Mouse (Mus musculus) liver, postnatal 0 days (tissue): Measurements from ENCODE around the gene Srp68. TPM values are rescaled to one million over a fixed set of nuclear protein-coding genes. Genes with fewer than 3 reads are reported as not detected.

Source experiments
- ATAC-seq: fragments of 200-750 bp; cut with Nextera tagmentation; 2 replicates; pipeline ENCODE4 v1.8.0; 2017; ENCODE audit warnings: mild to moderate bottlenecking, moderate library complexity
- DNase-seq: peaks from one replicate; pipeline ENCODE4 v3.0.0-alpha.2; 2016
- H3K27ac ChIP-seq: fragments of 300-500 bp; sonication (generic); 2 replicates; pipeline ENCODE4 v1.5.1; 2014; ENCODE audit warnings: antibody characterized with exemption, moderate library complexity, mild to moderate bottlenecking, low read depth
- H3K27me3 ChIP-seq: fragments of 300-500 bp; sonication (generic); 2 replicates; pipeline ENCODE4 v1.6.1; 2014; ENCODE audit warnings: low read length, control low read depth, mixed read lengths; ENCODE audit not compliant: insufficient read depth
- H3K36me3 ChIP-seq: fragments of 300-500 bp; sonication (generic); replicated peaks from 2 replicates; pipeline ENCODE4 v1.6.1; 2014; ENCODE audit warnings: mild to moderate bottlenecking, control low read depth, low read length, moderate library complexity, mixed read lengths; ENCODE audit not compliant: insufficient read depth
- H3K4me1 ChIP-seq: fragments of 300-500 bp; sonication (generic); 2 replicates; pipeline ENCODE4 v1.6.1; 2014; ENCODE audit warnings: antibody characterized with exemption, mild to moderate bottlenecking, control low read depth; ENCODE audit not compliant: insufficient read depth
- H3K4me2 ChIP-seq: fragments of 300-500 bp; sonication (generic); 2 replicates; pipeline ENCODE4 v1.6.1; 2014; ENCODE audit warnings: low read depth, mild to moderate bottlenecking, low read length, moderate library complexity, mixed read lengths
- H3K4me3 ChIP-seq: fragments of 300-500 bp; sonication (generic); 2 replicates; pipeline ENCODE4 v1.5.1; 2014; ENCODE audit warnings: low read depth, low read length
- H3K9ac ChIP-seq: fragments of 300-500 bp; sonication (generic); replicated peaks from 2 replicates; pipeline ENCODE4 v1.6.1; 2014; ENCODE audit warnings: mild to moderate bottlenecking, moderate library complexity
- H3K9me3 ChIP-seq: fragments of 300-500 bp; sonication (generic); 2 replicates; pipeline ENCODE4 v1.6.1; 2016; ENCODE audit warnings: mild to moderate bottlenecking, control low read depth, low read length, mixed read lengths
- CTCF ChIP-seq: sonication (generic); IDR thresholded peaks from 2 replicates; pipeline ENCODE4 v1.5.1; 2016; ENCODE audit warnings: antibody characterized with exemption, low read depth
- EP300 ChIP-seq: IDR thresholded peaks from 2 replicates; pipeline ENCODE4 v1.6.1; 2016; ENCODE audit warnings: antibody characterized with exemption, low read depth, mild to moderate bottlenecking
- WGBS: fragments of 180-500 bp; shearing (Covaris S2); extraction: QIAGEN DNeasy Blood & Tissue Kit; methylation state at CpG from one replicate; pipeline ENCODE4 v1.1.7; 2014; ENCODE audit not compliant: insufficient replicate concordance; 5-methylcytosine and 5-hydroxymethylcytosine counted together
- polyA plus RNA-seq: library from polyadenylated mRNA; unstranded; fragments of >200 nt; fragmentation: Nextera tagmentation; extraction: Ambion mirVana; gene quantifications from 2 replicates; pipeline ENCODE4 v1.2.1, GENCODE M21; 2015

Gene Srp68
- polyA plus RNA-seq, 1 experiment from 2014 or later: 23.8 TPM

- TF ChIP-seq EP300 (no peak), CTCF (no peak)
- Histone ChIP-seq H3K4me1 (peaks cover 6% of the 10 kb centered on the region; the same call in 1 of the 2 replicates), H3K36me3 (peaks cover 30% of the 10 kb centered on the region), H3K9me3 (no peaks in the 10 kb centered on the region), H3K27me3 (no peaks in the 10 kb centered on the region), H3K9ac (no peak overlapping the region), H3K4me3 (no peak overlapping the region), H3K4me2 (no peak overlapping the region), H3K27ac (no peak overlapping the region)
- ATAC-seq: no peak
- no peak for DNase-seq
- 50% methylated on average over 8 of the region's 8 CpGs for WGBS
These were observed 16.5 kb upstream of the Srp68 start for GRCm38 (mm10) chr11:116290556-116290955.

GRCm38 (mm10) chr11:116287351-116287750 is 13.3 kb upstream of the Srp68 start:
- Histone ChIP-seq H3K27me3 (peaks cover 28% of the 10 kb centered on the region), H3K4me3 (no peak overlapping the region), H3K36me3 (peaks cover 13% of the 10 kb centered on the region), H3K9ac (no peak overlapping the region), H3K4me2 (no peak overlapping the region), H3K9me3 (no peaks in the 10 kb centered on the region), H3K4me1 (peaks cover 6% of the 10 kb centered on the region; the same call in 1 of the 2 replicates), H3K27ac (no peak overlapping the region)
- TF ChIP-seq EP300 (no peak), CTCF (no peak)
- ATAC-seq (no peak), DNase-seq (no peak)
- WGBS: 68% methylated on average over 5 of the region's 5 CpGs

GRCm38 (mm10) chr11:116285770-116286191 is 11.8 kb upstream of the Srp68 start:
- Histone ChIP-seq H3K27ac (no peak overlapping the region), H3K27me3 (peaks cover 44% of the 10 kb centered on the region), H3K9me3 (no peaks in the 10 kb centered on the region), H3K4me2 (no peak overlapping the region), H3K36me3 (peaks cover 8% of the 10 kb centered on the region), H3K9ac (no peak overlapping the region), H3K4me1 (peaks cover 7% of the 10 kb centered on the region; the same call in 1 of the 2 replicates), H3K4me3 (no peak overlapping the region)
- DNase-seq (no peak), ATAC-seq (no peak)
- WGBS: 66% methylated on average over 7 of the region's 7 CpGs
- TF ChIP-seq EP300: no peak
- TF ChIP-seq CTCF: no peak

- H3K36me3 ChIP-seq: peaks cover 3% of the 10 kb centered on the region
- H3K4me3 ChIP-seq: no peak overlapping the region; the same call in 1 of the 2 replicates
- TF ChIP-seq CTCF: no peak
- no peak for TF ChIP-seq EP300
- H3K4me2 ChIP-seq: no peak overlapping the region
- ATAC-seq: no peak
- peaks cover 50% of the 10 kb centered on the region for H3K27me3 ChIP-seq
- H3K9ac ChIP-seq: no peak overlapping the region
- 35% methylated on average over 6 of the region's 6 CpGs for WGBS
- H3K27ac ChIP-seq: no peak overlapping the region
- no peak for DNase-seq
- no peaks in the 10 kb centered on the region for H3K9me3 ChIP-seq
- H3K4me1 ChIP-seq: peaks cover 3% of the 10 kb centered on the region; the same call in 1 of the 2 replicates
These were observed 10.0 kb upstream of the Srp68 start for GRCm38 (mm10) chr11:116283982-116284381.

- no peaks in the 10 kb centered on the region for H3K9me3 ChIP-seq
- no peak overlapping the region for H3K4me2 ChIP-seq
- DNase-seq (no peak), ATAC-seq (no peak)
- no peak for TF ChIP-seq CTCF
- peaks cover 3% of the 10 kb centered on the region; the same call in 1 of the 2 replicates for H3K4me1 ChIP-seq
- no peak overlapping the region for H3K27ac ChIP-seq
- H3K4me3 ChIP-seq: no peak overlapping the region
- no peaks in the 10 kb centered on the region; the same call in 1 of the 2 replicates for H3K36me3 ChIP-seq
- peaks cover 50% of the 10 kb centered on the region for H3K27me3 ChIP-seq
- WGBS: 9% methylated on average over 47 of the region's 48 CpGs
- no peak overlapping the region for H3K9ac ChIP-seq
These were observed 9.0 kb upstream of the Srp68 start for GRCm38 (mm10) chr11:116282912-116283521.

- TF ChIP-seq EP300 (no peak), CTCF (no peak)
- ATAC-seq (no peak), DNase-seq (no peak)
- H3K4me2 ChIP-seq: no peak overlapping the region
- peaks cover 3% of the 10 kb centered on the region; the same call in 1 of the 2 replicates for H3K4me1 ChIP-seq
- no peaks in the 10 kb centered on the region for H3K9me3 ChIP-seq
- no peak overlapping the region for H3K9ac ChIP-seq
- no peak overlapping the region for H3K4me3 ChIP-seq
- WGBS: 5% methylated on average over 11 of the region's 11 CpGs
- H3K36me3 ChIP-seq: no peaks in the 10 kb centered on the region
- peaks cover 50% of the 10 kb centered on the region for H3K27me3 ChIP-seq
- H3K27ac ChIP-seq: no peak overlapping the region
These were observed 8.1 kb upstream of the Srp68 start for GRCm38 (mm10) chr11:116282089-116282488.
